Mouse (Mus musculus) testis, adult 2 months (tissue): ENCODE data around the gene Mgat1.

Source experiments
- CTCF ChIP-seq: fragments of 200-500 bp; IDR thresholded peaks from 2 replicates; pipeline ENCODE4 v1.5.1; 2012; ENCODE audit warnings: low read depth, mild to moderate bottlenecking, inconsistent platforms, low read length, moderate library complexity; ENCODE audit not compliant: control insufficient read depth, insufficient read depth, insufficient replicate concordance
- POLR2A ChIP-seq: fragments of 200-500 bp; IDR thresholded peaks from 2 replicates; pipeline ENCODE4 v1.6.1; 2012; ENCODE audit warnings: low read depth, mild to moderate bottlenecking, inconsistent platforms, low read length, moderate library complexity; ENCODE audit not compliant: control insufficient read depth

- no peak for TF ChIP-seq CTCF
- no peak for TF ChIP-seq POLR2A
Measured at GRCm38 (mm10) chr11:49252048-49252447, 8.1 kb downstream of the Mgat1 start.
